Mouse (Mus musculus): Measurements from ENCODE around the gene Msln.

Msln gene

GRCm38 (mm10) chr17:25754241-25754640, at the start of gene Msln:
TSS of gene Msln (minus strand) at chr17:25754378.
- no peak for DNase-seq (ENCODE audit: low read depth, low spot score)

- no peak for DNase-seq (ENCODE audit: low read depth, low spot score)
Measured at GRCm38 (mm10) chr17:25802825-25803517, 48.8 kb upstream of the Msln start.

DNA sequence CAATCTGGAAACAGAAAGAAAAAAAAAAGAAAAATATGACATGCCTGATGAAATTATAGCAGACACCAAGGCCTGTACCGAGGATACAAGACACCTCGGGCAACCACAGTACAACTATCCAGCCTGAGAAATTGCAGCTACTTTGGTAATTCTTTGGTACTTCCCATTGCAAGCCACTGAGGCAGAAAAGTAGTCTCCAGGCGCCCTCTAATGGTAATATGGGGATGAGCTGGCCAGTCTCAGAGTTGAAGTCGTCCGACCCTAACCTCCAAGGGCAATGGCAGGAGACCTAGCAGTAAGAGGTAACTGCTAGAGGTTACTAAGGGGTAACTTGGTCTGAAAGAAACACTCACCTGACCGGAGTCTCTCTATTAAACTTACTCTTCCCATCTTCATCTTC, 46.9 kb upstream of the Msln start:
- no peak for DNase-seq (ENCODE audit: low read depth, low spot score)

DNA sequence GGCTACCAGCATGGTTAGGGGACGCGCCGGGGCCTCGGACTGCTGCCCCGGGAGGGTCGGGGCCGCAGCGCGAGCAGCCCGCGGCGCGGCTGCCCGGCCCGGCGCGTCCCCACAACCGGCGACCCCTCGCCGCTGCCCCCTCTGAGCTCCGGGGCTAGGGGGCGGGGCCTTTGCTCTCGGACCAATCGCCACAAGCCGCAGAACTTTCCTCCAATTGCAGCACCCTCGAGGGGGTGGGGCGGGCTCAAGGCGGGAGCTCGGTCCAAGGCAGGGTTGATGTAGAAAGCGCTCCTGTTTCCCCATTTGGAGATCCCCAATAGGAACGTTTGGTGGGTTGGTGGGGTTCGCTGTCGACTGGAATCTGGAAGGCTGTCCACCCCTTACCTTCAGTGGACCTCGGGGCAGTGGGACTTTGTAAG, 42.8 kb upstream of the Msln start, which contains the start of gene Metrn:
Gene Metrn (minus strand): TSS at position 186 of the 419 bp plus-strand sequence.
- no peak for DNase-seq (ENCODE audit: low read depth, low spot score)

DNA sequence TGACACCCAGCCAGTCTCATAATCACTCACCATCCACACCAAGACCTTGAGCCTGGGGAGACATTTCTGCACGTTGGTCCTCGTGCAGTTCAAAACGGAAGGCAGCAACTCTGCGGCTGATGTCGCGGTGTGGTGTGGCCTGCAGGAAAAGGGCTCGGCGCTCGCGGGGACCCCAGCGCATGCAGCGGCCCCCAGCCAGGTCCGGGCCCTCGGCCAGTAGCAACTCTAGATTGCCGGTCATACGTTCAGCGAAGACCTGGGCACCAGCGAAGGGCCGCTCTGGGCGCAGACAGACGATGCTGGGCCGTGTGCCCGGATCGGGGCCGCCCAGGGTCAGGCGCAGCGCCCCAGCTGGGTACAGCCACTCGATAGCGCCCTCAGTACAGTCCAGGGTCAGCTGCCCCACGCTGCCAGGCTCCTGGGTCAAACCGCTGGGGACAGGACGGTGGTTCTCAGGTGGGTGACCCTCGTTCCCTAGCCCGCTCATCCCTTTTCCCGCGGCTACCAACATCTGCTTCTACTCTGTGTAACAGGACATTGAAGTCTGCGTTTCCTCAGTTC, 42.1 kb upstream of the Msln start:
- DNase-seq (ENCODE audit: low read depth, low spot score) = no peak

DNA sequence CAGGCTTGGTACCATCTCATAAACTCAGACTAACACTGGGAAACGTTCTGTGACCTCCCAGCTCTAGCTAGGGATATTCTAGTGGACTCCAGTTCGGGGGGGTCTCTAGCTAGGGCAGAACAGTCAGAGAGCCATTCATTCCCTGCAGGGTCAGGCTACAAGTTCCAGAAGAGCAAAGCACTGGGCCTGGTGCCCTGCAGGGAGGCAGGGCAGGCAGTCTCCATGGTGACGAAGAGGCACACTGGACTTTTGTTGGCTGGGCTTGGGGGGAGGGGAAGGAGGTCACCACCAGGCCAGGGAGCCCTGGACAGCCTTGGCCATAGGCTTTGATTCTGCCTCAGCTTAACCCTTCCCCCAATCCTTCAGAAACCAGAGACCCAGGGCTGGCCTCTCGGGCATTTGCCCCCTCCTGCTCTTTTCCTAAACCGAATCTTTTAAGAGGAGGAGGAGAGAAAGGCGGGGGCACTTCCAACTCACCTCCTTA, 41.5 kb upstream of the Msln start, which contains the start of gene AC134908.4:
Gene AC134908.4 (minus strand): TSS at position 51 of the 484 bp plus-strand sequence.
- no peak for DNase-seq (ENCODE audit: low read depth, low spot score)

DNA sequence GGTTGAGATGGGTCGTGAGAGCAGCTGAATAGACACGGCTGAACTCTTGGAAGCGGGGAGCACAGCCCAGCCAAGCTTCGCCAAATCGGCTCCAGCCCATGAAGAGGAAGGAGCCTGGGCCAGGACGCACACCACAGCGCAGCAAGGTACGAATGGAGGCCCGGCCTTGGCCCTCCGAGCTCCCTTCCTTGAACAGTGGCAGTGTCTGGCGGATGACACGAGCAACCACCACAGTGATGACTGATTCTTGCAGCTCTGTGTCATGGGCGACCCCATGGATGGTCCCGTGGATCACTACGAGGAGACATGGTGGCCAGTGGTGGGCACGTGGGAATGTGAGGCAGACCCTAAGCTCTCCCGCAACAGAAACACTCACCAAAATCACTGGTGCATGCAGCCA, 40.8 kb upstream of the Msln start:
- DNase-seq (ENCODE audit: low read depth, low spot score) = no peak

GRCm38 (mm10) chr17:25794197-25794596, 40.0 kb upstream of the Msln start:
- no peak for DNase-seq (ENCODE audit: low read depth, low spot score)

DNA sequence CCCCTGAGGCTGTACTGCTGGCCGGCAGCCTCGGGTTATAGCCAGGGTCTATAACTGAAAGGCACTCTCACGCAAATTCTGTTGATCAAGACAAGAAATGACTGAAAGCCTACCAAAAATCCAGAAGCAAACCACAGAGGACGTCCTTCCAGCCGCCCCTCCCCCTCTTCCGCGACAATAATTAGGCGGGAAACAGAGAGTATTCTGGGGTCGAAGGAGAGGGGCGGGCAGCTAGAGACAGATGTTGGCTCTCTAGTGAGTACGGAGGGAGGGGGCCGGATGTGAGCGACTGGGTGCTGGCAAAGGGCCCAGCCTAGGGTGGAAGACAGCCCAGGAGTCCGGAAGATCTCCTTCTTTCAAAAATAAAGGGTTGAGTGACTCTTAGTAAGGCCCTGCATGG, 38.4 kb upstream of the Msln start, which contains the start of gene Fam173a:
Gene Fam173a (minus strand): TSS at position 287 of the 400 bp plus-strand sequence.
- DNase-seq (ENCODE audit: low read depth, low spot score) = no peak

- peak; percentile 74 for DNase-seq (ENCODE audit: low read depth, low spot score)
Measured at GRCm38 (mm10) chr17:25791843-25792527, 37.8 kb upstream of the Msln start.

GRCm38 (mm10) chr17:25791320-25791842, 37.2 kb upstream of the Msln start:
- DNase-seq (ENCODE audit: low read depth, low spot score) = no peak

GRCm38 (mm10) chr17:25786781-25787504, 32.8 kb upstream of the Msln start:
- no peak for DNase-seq (ENCODE audit: low read depth, low spot score)

GRCm38 (mm10) chr17:25786280-25786679, 32.1 kb upstream of the Msln start, which contains the start of gene Ccdc78:
TSS of gene Ccdc78 (plus strand) at chr17:25786580.
- DNase-seq (ENCODE audit: low read depth, low spot score) = no peak

GRCm38 (mm10) chr17:25785281-25785745, 31.1 kb upstream of the Msln start, which contains the start of gene Haghl:
TSS of gene Haghl (minus strand) at chr17:25785673.
- peak; percentile 90 for DNase-seq (ENCODE audit: low read depth, low spot score)

GRCm38 (mm10) chr17:25783861-25784574, 29.8 kb upstream of the Msln start:
- no peak for DNase-seq (ENCODE audit: low read depth, low spot score)

GRCm38 (mm10) chr17:25783086-25783485, 28.9 kb upstream of the Msln start:
- no peak for DNase-seq (ENCODE audit: low read depth, low spot score)

GRCm38 (mm10) chr17:25781339-25781738, 27.2 kb upstream of the Msln start:
- no peak for DNase-seq (ENCODE audit: low read depth, low spot score)

DNA sequence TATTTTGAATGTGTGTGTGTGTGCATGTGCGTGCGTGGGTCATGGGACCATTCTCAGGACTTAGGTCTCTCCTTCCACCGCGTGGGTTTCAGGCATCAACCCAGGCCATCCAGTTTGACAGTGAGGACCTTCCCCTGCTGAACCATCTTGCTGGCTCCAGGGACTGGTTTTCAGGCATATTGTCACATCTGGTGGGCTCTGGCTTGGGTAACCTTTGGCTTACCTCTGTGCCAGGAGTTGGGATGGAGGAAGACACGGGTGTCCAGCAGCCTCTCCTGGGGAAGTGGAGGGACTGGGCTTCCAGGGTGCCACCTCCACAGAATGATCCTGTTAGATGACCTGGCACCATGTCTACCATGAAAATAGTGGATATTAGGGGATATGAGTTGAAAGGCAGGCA, 23.8 kb upstream of the Msln start:
- DNase-seq (ENCODE audit: low read depth, low spot score) = no peak

DNA sequence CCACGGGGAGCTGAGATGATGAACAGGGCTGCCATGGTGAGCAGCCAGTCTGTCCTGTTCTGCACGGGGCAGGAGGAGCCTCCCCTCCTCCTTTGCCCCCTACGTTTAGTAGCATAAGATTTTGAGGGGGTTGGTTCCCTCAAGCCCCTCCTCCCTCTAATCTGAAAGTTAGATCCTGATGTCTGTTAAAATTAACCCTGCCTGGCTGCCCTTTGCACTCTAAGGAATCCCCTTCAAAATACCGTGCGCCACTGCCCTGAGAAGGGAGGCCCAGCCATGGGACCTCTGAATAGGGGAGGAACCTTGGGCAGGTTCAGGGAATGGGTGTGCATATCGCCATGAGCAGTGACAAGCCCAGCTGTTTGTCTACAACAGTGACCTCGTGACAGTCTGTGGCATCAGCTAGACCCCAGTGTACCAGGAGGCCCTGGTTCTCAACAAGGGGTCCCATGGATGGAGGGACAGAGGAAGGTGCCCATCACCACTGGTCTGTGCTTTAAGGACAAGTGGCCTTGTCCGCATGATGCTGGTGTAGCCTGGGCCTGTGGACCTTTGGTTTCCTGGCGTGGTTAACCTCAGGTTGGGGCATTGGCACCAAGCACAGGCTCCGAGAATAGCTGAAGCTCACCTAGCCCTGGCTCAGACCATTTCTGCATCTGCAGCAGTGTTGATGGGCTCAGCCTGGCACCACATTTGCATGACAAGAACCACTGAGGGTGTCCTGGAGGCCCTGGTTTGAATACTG, 21.3 kb upstream of the Msln start:
- DNase-seq (ENCODE audit: low read depth, low spot score) = no peak
